7 mouse cellular contexts compared by ENCODE assay signal in the genomic region with DNA sequence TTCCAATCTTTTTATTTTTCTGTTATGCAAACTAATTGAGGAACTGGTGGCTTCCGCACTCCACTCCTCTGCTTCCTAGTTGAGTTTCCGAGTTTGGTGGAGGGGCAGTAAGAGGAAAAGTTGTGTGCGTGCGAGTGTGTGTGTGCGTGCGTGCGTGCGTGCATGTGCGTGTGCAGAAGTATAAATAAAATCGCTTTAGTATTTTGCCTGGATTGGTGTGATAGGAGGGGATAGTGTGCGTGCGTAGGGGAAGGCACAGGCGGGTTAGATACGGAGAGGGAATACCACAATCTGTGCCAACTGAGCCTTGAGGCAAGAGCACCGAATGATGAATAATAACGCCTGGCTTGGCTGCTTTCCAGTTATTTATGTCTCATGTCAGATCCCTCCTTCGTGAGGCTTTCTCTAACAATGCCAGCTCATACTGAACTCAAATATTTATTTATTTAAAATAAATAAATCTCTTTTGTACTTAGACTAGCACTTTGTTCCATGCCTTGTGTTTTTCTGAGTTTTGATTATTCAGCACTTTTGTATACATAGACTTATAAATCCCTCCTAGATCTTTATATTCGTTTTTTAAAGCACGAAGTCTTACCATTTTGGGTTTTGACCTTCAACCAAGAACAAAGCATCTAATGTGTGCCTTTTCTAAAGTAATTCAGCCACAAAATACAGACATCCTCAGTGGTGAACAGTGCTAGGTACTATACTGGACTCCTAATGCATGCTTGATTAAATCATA. TPM values are rescaled to one million over a fixed set of nuclear protein-coding genes. Genes with fewer than 3 reads are reported as not detected.
DNase-seq lines count a peak whose midpoint lies in the region; ATAC-seq and TF ChIP-seq lines count a peak whose summit lies in the region.

No protein-coding gene starts in this region.

- peak overlapping the region; percentile 88 for H3K27ac ChIP-seq in testis, adult 2 months (ENCODE audit: control insufficient read depth, insufficient read depth, low read depth, low read length)
- H3K27ac ChIP-seq in embryonic facial prominence, embryonic 14.5 days (replicated peaks; ENCODE audit: low read depth, low read length): peak overlapping the region; percentile 95
- peak overlapping the region; percentile 99 for H3K27ac ChIP-seq in hindbrain, embryonic 15.5 days (replicated peaks)
- peak overlapping the region; percentile 87 for H3K27ac ChIP-seq in liver, embryonic 15.5 days (replicated peaks)

- H3K4me3 ChIP-seq in testis, adult 2 months (ENCODE audit: control insufficient read depth, low read depth, low read length): peak overlapping the region; percentile 80
- peak overlapping the region; percentile 92 for H3K4me3 ChIP-seq in embryonic facial prominence, embryonic 14.5 days (ENCODE audit: low read depth, low read length)
- H3K4me3 ChIP-seq in hindbrain, embryonic 15.5 days: peak overlapping the region; percentile 96
- peak overlapping the region; percentile 77 for H3K4me3 ChIP-seq in liver, embryonic 15.5 days (replicated peaks)

- TF ChIP-seq CTCF in testis, adult 2 months (IDR thresholded peaks at IDR 0.05; ENCODE audit: control insufficient read depth, insufficient read depth, insufficient replicate concordance, low read depth, low read length): no peak

- H3K4me2 ChIP-seq in embryonic facial prominence, embryonic 14.5 days (ENCODE audit: low read depth, low read length): peak overlapping the region; percentile 75
- peak overlapping the region; percentile 89 for H3K4me2 ChIP-seq in hindbrain, embryonic 15.5 days
- peak overlapping the region; percentile 98 for H3K4me2 ChIP-seq in liver, embryonic 15.5 days

- TF ChIP-seq POLR2A in testis, adult 2 months (IDR thresholded peaks at IDR 0.05; ENCODE audit: control insufficient read depth, low read depth, low read length): no peak

- H3K36me3 ChIP-seq in testis, adult 2 months (ENCODE audit: control insufficient read depth, insufficient read depth, low read length): no peaks in the 10 kb centered on the region
- peaks cover 14% of the 10 kb centered on the region; the same call in 1 of the 2 replicates for H3K36me3 ChIP-seq in embryonic facial prominence, embryonic 14.5 days (ENCODE audit: control insufficient read depth, insufficient read depth, low read length)
- H3K36me3 ChIP-seq in hindbrain, embryonic 15.5 days: 0 out of 2 replicates have a peak, but pooled peaks cover 3% of the 10 kb centered on the region
- 0 out of 2 replicates have a peak, but pooled peaks cover 7% of the 10 kb centered on the region for H3K36me3 ChIP-seq in liver, embryonic 15.5 days (replicated peaks)

- WGBS in embryonic facial prominence, embryonic 14.5 days: 1% methylated on average over 19 of the region's 19 CpGs
- WGBS in hindbrain, embryonic 15.5 days: 2% methylated on average over 19 of the region's 19 CpGs
- WGBS in liver, embryonic 15.5 days (ENCODE audit: insufficient replicate concordance): 3% methylated on average over 19 of the region's 19 CpGs

- peaks cover 7% of the 10 kb centered on the region for H3K4me1 ChIP-seq in testis, adult 2 months (ENCODE audit: control insufficient read depth, insufficient read depth, low read length)
- peaks cover 6% of the 10 kb centered on the region for H3K4me1 ChIP-seq in embryonic facial prominence, embryonic 14.5 days (ENCODE audit: control insufficient read depth, insufficient read depth, low read length)
- peaks cover 17% of the 10 kb centered on the region for H3K4me1 ChIP-seq in hindbrain, embryonic 15.5 days (replicated peaks)
- H3K4me1 ChIP-seq in liver, embryonic 15.5 days (replicated peaks): peaks cover 18% of the 10 kb centered on the region

- DNase-seq in testis, postnatal 10 days (ENCODE audit: low spot score): no peak
- DNase-seq in adrenal gland, postnatal 10 days: peak; percentile 72
- DNase-seq in embryonic facial prominence, embryonic 14.5 days (ENCODE audit: low spot score): peak; percentile 93
- DNase-seq in retina, postnatal 1 day: peak; percentile 82

- H3K9me3 ChIP-seq in embryonic facial prominence, embryonic 14.5 days (ENCODE audit: control insufficient read depth, low read length): no peaks in the 10 kb centered on the region
- no peaks in the 10 kb centered on the region for H3K9me3 ChIP-seq in hindbrain, embryonic 15.5 days
- no peaks in the 10 kb centered on the region for H3K9me3 ChIP-seq in liver, embryonic 15.5 days (replicated peaks)

- no peak; the same call in 1 of the 2 replicates for ATAC-seq in embryonic facial prominence, embryonic 14.5 days (ENCODE audit: low read depth)
- peak; percentile 6; the same call in 1 of the 2 replicates for ATAC-seq in hindbrain, embryonic 15.5 days (ENCODE audit: low FRiP score, low read depth)
- ATAC-seq in liver, embryonic 15.5 days (ENCODE audit: insufficient read depth): no peak

- peak overlapping the region; percentile 89 for H3K9ac ChIP-seq in embryonic facial prominence, embryonic 14.5 days (ENCODE audit: low read depth, low read length)
- H3K9ac ChIP-seq in hindbrain, embryonic 15.5 days: peak overlapping the region; percentile 89
- peak overlapping the region; percentile 79; the same call in 1 of the 2 replicates for H3K9ac ChIP-seq in liver, embryonic 15.5 days

- H3K27me3 ChIP-seq in testis, adult 2 months (ENCODE audit: control insufficient read depth, insufficient read depth, low read length): no peaks in the 10 kb centered on the region
- H3K27me3 ChIP-seq in embryonic facial prominence, embryonic 14.5 days (replicated peaks; ENCODE audit: control insufficient read depth, insufficient read depth, low read length): no peaks in the 10 kb centered on the region
- H3K27me3 ChIP-seq in hindbrain, embryonic 15.5 days: no peaks in the 10 kb centered on the region
- peaks cover 20% of the 10 kb centered on the region; the same call in 1 of the 2 replicates for H3K27me3 ChIP-seq in liver, embryonic 15.5 days

RNA-seq across cellular contexts. Expression of a gene that starts 1.4 kb away (rescaled TPM):
- polyA plus RNA-seq in testis, adult 2 months (2012; rRNA removed): 3.1 and 3.7 TPM in 2 replicates
- total RNA-seq in adrenal gland, postnatal 10 days (2021): 10 to 100 TPM; 33.7 to 36.6 TPM
- polyA plus RNA-seq in embryonic facial prominence, embryonic 14.5 days (2014; fragmentation: Nextera tagmentation; extraction: Ambion mirVana): 33.2 and 33.9 TPM in 2 replicates
- polyA plus RNA-seq in hindbrain, embryonic 15.5 days (2015; fragmentation: Nextera tagmentation; extraction: Ambion mirVana): 31.0 and 31.1 TPM in 2 replicates
- polyA plus RNA-seq in liver, embryonic 15.5 days (2015; fragmentation: Nextera tagmentation; extraction: Ambion mirVana): 6.6 and 6.9 TPM in 2 replicates
